Mouse (Mus musculus): Measurements from ENCODE around the gene Hist1h4h. TPM values are rescaled to one million over a fixed set of nuclear protein-coding genes. Genes with fewer than 3 reads are reported as not detected.
"Not testable (repeated sequence)": the region's sequence is repeated elsewhere in the genome, so short reads cannot be mapped to it uniquely, and the experiment has no call there.

Hist1h4h gene
- polyA plus RNA-seq, 1 experiment from 2014 or later = 5.1 TPM

DNA sequence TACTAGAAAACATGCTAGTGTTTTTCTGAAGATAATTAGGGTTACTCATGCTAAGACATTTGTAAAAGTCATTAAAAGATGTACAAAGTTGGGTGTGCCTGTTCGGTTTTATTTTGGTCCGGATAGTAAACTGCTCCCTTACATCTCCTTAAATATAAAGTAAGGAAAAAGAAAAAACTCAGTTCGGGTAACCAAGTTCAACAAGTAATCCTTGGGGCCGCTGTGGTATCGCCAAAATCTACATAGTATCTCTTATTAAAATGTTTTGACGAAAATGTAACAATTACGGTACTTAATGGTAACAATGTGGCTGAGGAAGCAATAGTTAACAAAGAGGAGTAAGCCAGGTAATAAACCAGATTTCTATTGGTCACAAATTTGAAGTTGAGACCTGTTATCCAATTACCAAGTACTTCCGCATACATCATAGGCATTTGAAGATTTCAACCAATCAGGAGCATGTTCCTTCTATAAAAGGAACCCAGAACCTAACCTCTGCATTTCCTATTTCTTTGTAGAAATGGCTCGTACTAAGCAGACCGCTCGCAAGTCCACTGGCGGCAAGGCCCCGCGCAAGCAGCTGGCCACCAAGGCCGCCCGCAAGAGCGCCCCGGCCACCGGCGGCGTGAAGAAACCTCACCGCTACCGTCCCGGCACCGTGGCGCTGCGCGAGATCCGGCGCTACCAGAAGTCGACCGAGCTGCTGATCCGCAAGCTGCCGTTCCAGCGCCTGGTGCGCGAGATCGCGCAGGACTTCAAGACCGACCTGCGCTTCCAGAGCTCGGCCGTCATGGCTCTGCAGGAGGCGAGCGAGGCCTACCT lies 13.3 kb downstream of the Hist1h4h start, which contains the start of gene Hist1h3f:
TSS of gene Hist1h3f (plus strand) at position 88 of the 822 bp plus-strand sequence.
- Histone ChIP-seq H3K9ac (ENCODE audit: low read depth, low read length) (peak within 1 kb of the TSS; percentile 73), H3K4me3 (ENCODE audit: low read depth, low read length) (peak within 1 kb of the TSS; percentile 46), H3K4me2 (ENCODE audit: low read depth, low read length) (peak within 1 kb of the TSS; percentile 80), H3K27me3 (replicated peaks; ENCODE audit: control insufficient read depth, insufficient read depth, low read length) (no peaks in the 10 kb centered on the region), H3K27ac (replicated peaks; ENCODE audit: low read depth, low read length) (peak within 1 kb of the TSS; percentile 98), H3K9me3 (ENCODE audit: control insufficient read depth, low read length) (no peaks in the 10 kb centered on the region), H3K4me1 (ENCODE audit: control insufficient read depth, insufficient read depth, low read length) (0 out of 2 replicates have a peak, but pooled peaks cover 3% of the 10 kb centered on the region), H3K36me3 (ENCODE audit: control insufficient read depth, insufficient read depth, low read length) (no peaks in the 10 kb centered on the region)
- ATAC-seq (ENCODE audit: low read depth) (peak; percentile 89), DNase-seq (ENCODE audit: low spot score) (peak; percentile 98)
- WGBS = under 1% methylated on average over 14 of the region's 45 CpGs

DNA sequence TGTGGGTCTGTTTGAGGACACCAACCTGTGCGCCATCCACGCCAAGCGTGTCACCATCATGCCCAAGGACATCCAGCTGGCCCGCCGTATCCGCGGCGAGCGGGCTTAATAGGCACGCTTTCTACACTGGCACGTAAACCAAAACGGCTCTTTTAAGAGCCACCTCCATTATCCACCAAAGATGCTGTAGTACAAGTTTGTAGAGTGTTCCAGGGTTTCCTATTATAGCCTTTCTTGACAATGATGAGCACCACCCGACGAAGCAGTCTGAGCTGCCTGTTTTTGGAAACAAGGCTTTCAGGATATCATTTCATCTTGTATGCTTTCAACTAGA lies 13.9 kb downstream of the Hist1h4h start:
- DNase-seq (ENCODE audit: low spot score); H3K36me3 ChIP-seq (ENCODE audit: control insufficient read depth, insufficient read depth, low read length); H3K4me1 ChIP-seq (ENCODE audit: control insufficient read depth, insufficient read depth, low read length); ATAC-seq (ENCODE audit: low read depth); H3K9me3 ChIP-seq (ENCODE audit: control insufficient read depth, low read length); H3K27me3 ChIP-seq (replicated peaks; ENCODE audit: control insufficient read depth, insufficient read depth, low read length): not testable (repeated sequence)
- WGBS = 0% methylated on average over 3 of the region's 14 CpGs
- peak overlapping the region; percentile 46 for H3K4me3 ChIP-seq (ENCODE audit: low read depth, low read length)
- peak overlapping the region; percentile 98 for H3K27ac ChIP-seq (replicated peaks; ENCODE audit: low read depth, low read length)
- peak overlapping the region; percentile 73 for H3K9ac ChIP-seq (ENCODE audit: low read depth, low read length)
- H3K4me2 ChIP-seq (ENCODE audit: low read depth, low read length) = peak overlapping the region; percentile 80

DNA sequence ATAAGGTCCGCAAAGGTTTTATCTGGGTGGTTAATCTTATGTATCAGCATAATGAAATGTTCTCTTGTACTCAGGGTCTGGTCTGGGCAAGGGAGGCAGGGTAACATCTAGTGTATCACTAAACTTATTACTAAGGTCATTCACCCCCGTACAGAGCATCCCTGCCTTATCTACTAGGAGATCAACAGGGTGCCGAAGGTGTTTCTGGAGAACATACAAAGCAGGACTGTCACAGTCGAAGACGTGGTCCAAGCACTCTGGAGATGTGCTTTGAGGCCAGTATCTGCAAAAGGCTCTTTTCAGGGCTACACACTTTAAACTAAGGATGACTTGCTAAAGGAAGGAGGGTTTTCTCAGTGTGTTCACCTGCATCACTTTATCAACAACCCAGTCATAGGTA lies 15.8 kb downstream of the Hist1h4h start:
- WGBS = 74% methylated on average over 5 of the region's 5 CpGs
- no peak overlapping the region for H3K27ac ChIP-seq (replicated peaks; ENCODE audit: low read depth, low read length)
- DNase-seq (ENCODE audit: low spot score) = no peak

DNA sequence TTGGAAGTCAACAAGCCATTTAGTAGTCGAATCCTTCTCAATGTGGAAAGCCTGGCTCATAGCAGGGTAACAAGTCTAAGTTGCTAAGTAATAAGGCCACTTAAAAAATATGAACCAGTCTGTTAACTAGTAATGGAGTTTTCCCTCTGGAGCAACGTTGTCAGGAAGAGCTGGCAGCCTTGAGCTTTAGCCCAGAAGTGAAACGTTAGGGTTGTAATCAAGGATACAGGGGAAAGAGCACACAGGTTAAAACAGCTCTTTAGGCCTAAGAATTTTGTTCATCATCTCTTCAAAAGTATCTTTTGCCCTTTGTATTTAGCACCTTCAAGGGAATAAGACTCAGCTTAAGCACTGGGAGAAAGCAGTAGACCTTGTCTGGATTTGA lies 19.9 kb downstream of the Hist1h4h start:
- peak overlapping the region; percentile 93 for H3K27ac ChIP-seq (replicated peaks; ENCODE audit: low read depth, low read length)
- H3K27me3 ChIP-seq (replicated peaks; ENCODE audit: control insufficient read depth, insufficient read depth, low read length) = no peaks in the 10 kb centered on the region
- WGBS = 8% methylated on average over 3 of the region's 3 CpGs
- H3K9me3 ChIP-seq (ENCODE audit: control insufficient read depth, low read length) = no peaks in the 10 kb centered on the region
- peaks cover 12% of the 10 kb centered on the region; the same call in 1 of the 2 replicates for H3K4me1 ChIP-seq (ENCODE audit: control insufficient read depth, insufficient read depth, low read length)
- H3K4me3 ChIP-seq (ENCODE audit: low read depth, low read length) = peak overlapping the region; percentile 47
- no peak for ATAC-seq (ENCODE audit: low read depth)
- DNase-seq (ENCODE audit: low spot score) = no peak
- H3K9ac ChIP-seq (ENCODE audit: low read depth, low read length) = peak overlapping the region; percentile 70
- no peaks in the 10 kb centered on the region for H3K36me3 ChIP-seq (ENCODE audit: control insufficient read depth, insufficient read depth, low read length)
- peak overlapping the region; percentile 64 for H3K4me2 ChIP-seq (ENCODE audit: low read depth, low read length)

More for the DNA sequence above, 15.8 kb downstream of the Hist1h4h start:
- Histone ChIP-seq H3K4me3 (ENCODE audit: low read depth, low read length) (no peak overlapping the region), H3K9ac (ENCODE audit: low read depth, low read length) (no peak overlapping the region), H3K36me3 (ENCODE audit: control insufficient read depth, insufficient read depth, low read length) (no peaks in the 10 kb centered on the region), H3K4me2 (ENCODE audit: low read depth, low read length) (no peak overlapping the region), H3K27me3 (replicated peaks; ENCODE audit: control insufficient read depth, insufficient read depth, low read length) (no peaks in the 10 kb centered on the region), H3K9me3 (ENCODE audit: control insufficient read depth, low read length) (no peaks in the 10 kb centered on the region), H3K4me1 (ENCODE audit: control insufficient read depth, insufficient read depth, low read length) (peaks cover 7% of the 10 kb centered on the region; the same call in 1 of the 2 replicates)
- no peak for ATAC-seq (ENCODE audit: low read depth)

DNA sequence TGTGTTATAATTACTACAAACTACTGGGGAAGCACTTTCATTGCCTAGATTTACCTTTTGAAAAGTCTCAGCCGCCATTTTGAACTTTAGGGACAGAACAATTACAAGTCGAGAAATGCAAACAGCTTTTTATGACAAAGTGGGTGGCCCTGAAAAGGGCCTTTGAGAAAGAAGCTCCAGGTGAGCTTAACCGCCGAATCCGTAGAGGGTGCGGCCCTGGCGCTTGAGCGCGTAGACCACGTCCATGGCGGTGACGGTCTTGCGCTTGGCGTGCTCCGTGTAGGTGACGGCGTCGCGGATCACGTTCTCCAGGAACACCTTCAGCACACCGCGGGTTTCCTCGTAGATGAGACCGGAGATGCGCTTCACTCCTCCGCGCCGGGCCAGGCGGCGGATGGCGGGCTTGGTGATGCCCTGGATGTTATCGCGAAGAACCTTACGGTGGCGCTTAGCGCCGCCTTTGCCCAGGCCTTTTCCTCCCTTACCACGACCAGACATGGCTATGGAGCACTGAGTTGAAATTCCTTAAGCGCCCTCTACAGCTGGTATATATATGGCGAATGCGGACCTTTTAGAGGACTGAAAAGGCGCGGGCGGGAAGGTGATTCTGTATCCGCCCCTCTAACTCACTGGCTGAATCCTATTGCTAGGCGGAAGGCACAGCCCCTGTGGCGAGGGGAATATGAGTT lies 20.4 kb downstream of the Hist1h4h start, which contains the start of gene Hist1h4f:
TSS of gene Hist1h4f (minus strand) at position 503 of the 689 bp plus-strand sequence.
- H3K4me1 ChIP-seq (ENCODE audit: control insufficient read depth, insufficient read depth, low read length) = peaks cover 12% of the 10 kb centered on the region; the same call in 1 of the 2 replicates
- peak; percentile 84 for ATAC-seq (ENCODE audit: low read depth)
- WGBS = under 1% methylated on average over 34 of the region's 47 CpGs
- H3K27ac ChIP-seq (replicated peaks; ENCODE audit: low read depth, low read length) = peak within 1 kb of the TSS; percentile 93
- H3K9ac ChIP-seq (ENCODE audit: low read depth, low read length) = peak within 1 kb of the TSS; percentile 70
- not testable (repeated sequence) for H3K27me3 ChIP-seq (replicated peaks; ENCODE audit: control insufficient read depth, insufficient read depth, low read length); H3K36me3 ChIP-seq (ENCODE audit: control insufficient read depth, insufficient read depth, low read length); H3K9me3 ChIP-seq (ENCODE audit: control insufficient read depth, low read length)
- H3K4me2 ChIP-seq (ENCODE audit: low read depth, low read length) = peak within 1 kb of the TSS; percentile 64
- DNase-seq (ENCODE audit: low spot score) = peak; percentile 98
- H3K4me3 ChIP-seq (ENCODE audit: low read depth, low read length) = peak within 1 kb of the TSS; percentile 47

DNA sequence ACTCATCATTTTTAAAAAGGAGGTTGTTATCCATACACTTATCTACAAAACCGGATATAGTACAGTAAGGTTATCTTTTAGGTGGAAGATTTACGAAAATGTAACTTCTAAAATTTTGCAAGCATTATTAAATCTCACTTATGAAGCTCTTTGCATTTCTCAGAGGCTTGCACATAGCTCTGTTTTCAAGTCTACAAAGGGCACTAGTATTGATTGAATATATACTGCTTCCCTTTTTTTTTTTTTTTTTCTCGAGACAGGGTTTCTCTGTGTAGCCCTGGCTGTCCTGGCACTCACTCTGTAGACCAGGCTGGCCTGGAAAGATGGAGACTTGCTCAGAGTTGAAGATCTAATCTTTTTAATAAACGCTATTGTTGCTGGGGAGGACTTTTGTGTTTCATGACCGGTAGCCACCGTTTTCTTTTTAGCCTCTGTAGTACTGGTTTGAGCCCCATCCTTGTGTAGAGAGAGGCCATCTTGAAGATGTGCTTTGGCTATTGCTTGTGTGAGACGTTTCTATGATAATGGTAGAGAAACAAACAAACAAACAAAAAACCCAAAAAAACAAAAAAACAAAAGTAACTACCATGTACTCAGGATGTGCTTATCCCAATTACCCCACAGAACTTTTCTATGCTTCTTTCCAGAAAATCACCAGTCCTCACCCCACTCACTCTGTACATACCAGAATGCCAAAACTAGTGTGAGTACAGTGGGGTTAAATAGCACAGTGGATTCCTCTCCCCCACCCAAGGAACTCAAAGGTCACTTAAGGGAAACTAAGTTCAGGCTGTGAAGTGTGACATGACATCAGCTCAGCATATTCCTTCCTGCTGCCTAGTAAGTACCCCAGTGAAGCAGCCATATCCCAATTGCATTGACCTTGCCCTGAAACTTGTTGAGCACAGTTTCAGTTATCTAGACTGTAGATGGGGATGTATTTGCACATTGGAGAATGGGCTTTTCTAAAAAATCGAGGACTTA lies 21.4 kb downstream of the Hist1h4h start:
- Histone ChIP-seq H3K9me3 (ENCODE audit: control insufficient read depth, low read length) (no peaks in the 10 kb centered on the region), H3K4me2 (ENCODE audit: low read depth, low read length) (peak overlapping the region; percentile 64), H3K9ac (ENCODE audit: low read depth, low read length) (peak overlapping the region; percentile 70; the same call in 1 of the 2 replicates), H3K4me1 (ENCODE audit: control insufficient read depth, insufficient read depth, low read length) (peaks cover 14% of the 10 kb centered on the region; the same call in 1 of the 2 replicates), H3K36me3 (ENCODE audit: control insufficient read depth, insufficient read depth, low read length) (no peaks in the 10 kb centered on the region), H3K4me3 (ENCODE audit: low read depth, low read length) (peak overlapping the region; percentile 47), H3K27me3 (replicated peaks; ENCODE audit: control insufficient read depth, insufficient read depth, low read length) (no peaks in the 10 kb centered on the region), H3K27ac (replicated peaks; ENCODE audit: low read depth, low read length) (peak overlapping the region; percentile 93)
- ATAC-seq (ENCODE audit: low read depth) (no peak), DNase-seq (ENCODE audit: low spot score) (no peak)
- 47% methylated on average over 8 of the region's 8 CpGs for WGBS

DNA sequence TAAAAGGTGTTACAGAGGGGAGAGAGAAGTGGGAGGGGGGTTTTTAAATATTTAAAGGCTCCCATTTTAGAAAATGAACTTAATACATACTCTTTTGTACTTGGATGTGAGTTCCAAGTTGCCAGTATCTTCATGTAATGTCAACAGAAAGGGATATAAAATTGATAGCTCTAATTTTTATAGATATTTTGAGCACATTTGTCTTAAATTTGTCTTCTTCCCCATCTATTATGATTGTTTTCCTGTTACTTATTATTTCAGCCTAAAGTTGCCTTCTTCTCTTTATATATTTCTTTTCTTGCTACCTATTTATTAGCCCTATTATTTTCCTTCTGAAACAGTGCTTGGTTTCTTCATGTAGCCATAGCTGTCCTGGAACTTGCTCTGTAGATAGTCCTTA lies 22.1 kb downstream of the Hist1h4h start, which contains the start of gene Hist1h1d:
TSS of gene Hist1h1d (plus strand) at position 301 of the 400 bp plus-strand sequence.
- H3K9me3 ChIP-seq (ENCODE audit: control insufficient read depth, low read length) = no peaks in the 10 kb centered on the region
- H3K4me3 ChIP-seq (ENCODE audit: low read depth, low read length) = peak within 1 kb of the TSS; percentile 58; the same call in 1 of the 2 replicates
- H3K9ac ChIP-seq (ENCODE audit: low read depth, low read length) = peak within 1 kb of the TSS; percentile 87; the same call in 1 of the 2 replicates
- no peaks in the 10 kb centered on the region for H3K36me3 ChIP-seq (ENCODE audit: control insufficient read depth, insufficient read depth, low read length)
- H3K4me1 ChIP-seq (ENCODE audit: control insufficient read depth, insufficient read depth, low read length) = peaks cover 14% of the 10 kb centered on the region; the same call in 1 of the 2 replicates
- H3K27me3 ChIP-seq (replicated peaks; ENCODE audit: control insufficient read depth, insufficient read depth, low read length) = no peaks in the 10 kb centered on the region
- H3K27ac ChIP-seq (replicated peaks; ENCODE audit: low read depth, low read length) = peak within 1 kb of the TSS; percentile 98
- DNase-seq (ENCODE audit: low spot score) (no peak), ATAC-seq (ENCODE audit: low read depth) (no peak)
- peak within 1 kb of the TSS; percentile 97 for H3K4me2 ChIP-seq (ENCODE audit: low read depth, low read length)

DNA sequence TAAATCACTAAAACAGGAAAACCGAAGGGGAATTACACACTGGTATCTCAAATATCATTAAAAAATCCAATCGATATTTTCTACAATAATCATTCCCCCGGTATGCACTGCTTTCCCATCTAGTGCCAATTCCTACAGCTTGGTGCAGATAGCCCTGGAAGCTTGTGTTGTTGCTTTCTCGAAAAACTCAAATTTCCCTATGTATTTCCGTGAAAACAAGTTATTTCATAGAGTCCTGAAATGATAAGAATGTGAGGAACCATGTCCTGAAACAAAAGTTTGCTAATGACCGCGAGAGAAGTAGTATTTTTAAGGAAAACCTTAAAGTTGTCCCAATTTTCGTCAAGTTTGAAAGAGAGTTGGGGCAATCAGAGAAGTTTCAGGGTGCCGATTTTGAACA lies 23.5 kb downstream of the Hist1h4h start:
- no peak for DNase-seq (ENCODE audit: low spot score)
- peak overlapping the region; percentile 87 for H3K9ac ChIP-seq (ENCODE audit: low read depth, low read length)
- ATAC-seq (ENCODE audit: low read depth) = no peak
- H3K4me2 ChIP-seq (ENCODE audit: low read depth, low read length) = peak overlapping the region; percentile 97
- WGBS = 20% methylated on average over 9 of the region's 9 CpGs
- H3K36me3 ChIP-seq (ENCODE audit: control insufficient read depth, insufficient read depth, low read length) = no peaks in the 10 kb centered on the region
- no peaks in the 10 kb centered on the region for H3K9me3 ChIP-seq (ENCODE audit: control insufficient read depth, low read length)
- peak overlapping the region; percentile 98 for H3K27ac ChIP-seq (replicated peaks; ENCODE audit: low read depth, low read length)
- peaks cover 14% of the 10 kb centered on the region; the same call in 1 of the 2 replicates for H3K4me1 ChIP-seq (ENCODE audit: control insufficient read depth, insufficient read depth, low read length)
- H3K27me3 ChIP-seq (replicated peaks; ENCODE audit: control insufficient read depth, insufficient read depth, low read length) = no peaks in the 10 kb centered on the region
- peak overlapping the region; percentile 58 for H3K4me3 ChIP-seq (ENCODE audit: low read depth, low read length)
